Mouse (Mus musculus) kidney, adult 2 months (tissue): Measurements from ENCODE around the gene Atl3.

Source experiments
- CTCF ChIP-seq: fragments of 200-500 bp; conservative IDR thresholded peaks from 2 replicates; pipeline ENCODE4 v1.5.1; 2011; ENCODE audit warnings: low read depth, mild to moderate bottlenecking, control low read depth, low read length, moderate library complexity, mixed read lengths; ENCODE audit not compliant: insufficient read depth, insufficient read length
- POLR2A ChIP-seq: fragments of 200-500 bp; IDR thresholded peaks from one replicate; pipeline ENCODE4 v1.6.1; 2011; ENCODE audit warnings: low read depth, low read length, control low read depth

- no peak for TF ChIP-seq CTCF
- no peak for TF ChIP-seq POLR2A
Observed at GRCm38 (mm10) chr19:7533891-7534290, 40.1 kb downstream of the Atl3 start.
